Mouse (Mus musculus) cerebellum, adult 2 months (tissue): ENCODE measurements at regions not wholly inside any gene's neighbourhood (a gene's known extent, or its start where the extent isn't known, plus 50 kb on each side); places are given as distances from the start of the nearest gene placed in this dataset.

Source experiments
- DNase-seq, 2 experiments: peaks; one replicate each; pipeline ENCODE4 v3.0.0; 2021
- H3K27ac ChIP-seq: fragments of 200-500 bp; 2 replicates; pipeline ENCODE4 v1.5.1; 2012; ENCODE audit warnings: low read length, control low read depth, inconsistent platforms; ENCODE audit not compliant: insufficient read depth
- H3K27me3 ChIP-seq: fragments of 200-500 bp; 2 replicates; pipeline ENCODE4 v1.6.1; 2012; ENCODE audit warnings: inconsistent platforms, mild to moderate bottlenecking, low read length, moderate library complexity; ENCODE audit not compliant: control insufficient read depth, insufficient read depth
- H3K4me1 ChIP-seq: fragments of 200-500 bp; 2 replicates; pipeline ENCODE4 v1.6.1; 2011; ENCODE audit warnings: low read length; ENCODE audit not compliant: control insufficient read depth, insufficient read depth
- H3K4me3 ChIP-seq: fragments of 200-500 bp; replicated peaks from 2 replicates; pipeline ENCODE3; 2011; ENCODE audit warnings: mild to moderate bottlenecking, low read depth, low read length, control low read depth; ENCODE audit not compliant: insufficient read depth
- CTCF ChIP-seq: fragments of 200-500 bp; IDR thresholded peaks from 2 replicates; pipeline ENCODE4 v1.5.1; 2011; ENCODE audit warnings: low read depth, mild to moderate bottlenecking, control low read depth, low read length, moderate library complexity, borderline replicate concordance; ENCODE audit not compliant: insufficient read depth
- POLR2A ChIP-seq: fragments of 200-500 bp; IDR thresholded peaks from 2 replicates; pipeline ENCODE4 v1.6.1; 2011; ENCODE audit warnings: low read length, control low read depth, borderline replicate concordance; ENCODE audit not compliant: insufficient read depth
- WGBS: fragments of 180-500 bp; shearing (Covaris S2); methylation state at CpG from one replicate; pipeline ENCODE4 v1.1.7; 2018; 5-methylcytosine and 5-hydroxymethylcytosine counted together

- no peak overlapping the region for H3K4me3 ChIP-seq
- 64% methylated on average over 4 of the region's 4 CpGs for WGBS
- no peak for DNase-seq
- no peaks in the 10 kb centered on the region for H3K4me1 ChIP-seq
- TF ChIP-seq POLR2A (no peak), CTCF (no peak)
- H3K27me3 ChIP-seq = no peaks in the 10 kb centered on the region
- H3K27ac ChIP-seq = no peak overlapping the region
These were observed 326.6 kb downstream of the Gm597 start for GRCm38 (mm10) chr1:28453469-28453868.

DNA sequence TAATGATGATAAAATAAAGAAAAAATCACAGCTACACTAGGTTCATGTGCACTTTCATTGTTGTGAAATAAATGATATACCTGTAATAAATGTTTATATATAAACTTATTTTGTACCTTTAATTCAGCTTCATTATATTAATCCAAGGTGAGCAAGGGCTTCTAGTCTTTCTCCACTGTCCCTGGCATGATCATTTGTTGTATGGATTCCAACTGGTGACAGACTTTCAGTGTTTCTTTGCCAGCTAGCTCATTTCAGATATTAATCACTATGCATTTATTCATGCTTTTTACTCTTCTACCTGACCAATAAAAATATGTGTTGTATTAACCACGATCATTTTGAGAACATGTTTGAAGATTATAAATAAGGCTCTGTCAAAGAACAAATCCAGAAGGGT is 354.7 kb downstream of the Gm597 start:
- H3K27ac ChIP-seq = no peak overlapping the region
- no peaks in the 10 kb centered on the region for H3K4me1 ChIP-seq
- no peaks in the 10 kb centered on the region for H3K27me3 ChIP-seq
- 13% methylated on average over 1 of the region's 1 CpGs for WGBS
- no peak overlapping the region for H3K4me3 ChIP-seq
- TF ChIP-seq POLR2A = no peak
- TF ChIP-seq CTCF = no peak
- DNase-seq = peak in 1 of 2 experiments; percentile 18
